ENCODE assay signal across 8 mouse cellular contexts in the genomic region with DNA sequence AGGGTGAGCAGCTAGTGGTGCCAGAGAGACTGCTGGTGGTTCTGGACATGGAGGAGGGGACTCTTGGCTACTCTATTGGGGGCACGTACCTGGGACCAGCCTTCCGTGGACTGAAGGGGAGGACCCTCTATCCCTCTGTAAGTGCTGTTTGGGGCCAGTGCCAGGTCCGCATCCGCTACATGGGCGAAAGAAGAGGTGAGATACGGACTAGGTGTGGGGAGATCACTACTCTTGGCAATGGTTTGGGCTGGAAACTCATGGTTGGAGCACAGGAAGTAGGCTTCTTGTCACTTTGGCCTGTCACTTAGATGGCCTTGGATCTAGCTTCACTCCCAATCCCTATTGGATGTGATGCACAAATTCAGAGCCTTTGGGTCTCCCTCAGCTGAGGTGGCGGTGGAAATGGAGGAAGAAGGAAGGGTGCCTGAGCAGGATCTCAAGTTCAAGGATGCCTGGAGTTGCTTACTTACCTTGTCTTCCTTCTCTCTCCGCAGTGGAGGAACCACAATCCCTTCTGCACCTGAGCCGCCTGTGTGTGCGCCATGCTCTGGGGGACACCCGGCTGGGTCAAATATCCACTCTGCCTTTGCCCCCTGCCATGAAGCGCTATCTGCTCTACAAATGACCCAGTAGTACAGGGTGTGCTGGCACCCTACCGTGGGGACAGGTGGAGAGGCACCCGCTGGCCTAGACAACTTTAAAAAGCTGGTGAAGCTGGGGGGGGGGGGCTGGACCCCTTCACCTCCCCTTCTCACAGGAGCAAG. TPM values are rescaled to one million over a fixed set of nuclear protein-coding genes. Genes with fewer than 3 reads are reported as not detected.
DNase-seq lines count a peak whose midpoint lies in the region; ATAC-seq and TF ChIP-seq lines count a peak whose summit lies in the region.

No protein-coding gene starts in this region.

- H3K9ac ChIP-seq in heart, embryonic 13.5 days: peak overlapping the region; percentile 87
- no peak overlapping the region for H3K9ac ChIP-seq in ES-E14 (ENCODE audit: insufficient read depth, low read depth, low read length, poor library complexity, severe bottlenecking)
- peak overlapping the region; percentile 72 for H3K9ac ChIP-seq in forebrain, embryonic 14.5 days (ENCODE audit: low read length)
- peak overlapping the region; percentile 87 for H3K9ac ChIP-seq in liver, embryonic 16.5 days (ENCODE audit: low read depth, low read length)

- H3K4me3 ChIP-seq in heart, embryonic 13.5 days: peak overlapping the region; percentile 70
- peak overlapping the region; percentile 77 to 80; a peak in 3 of 4 replicates for H3K4me3 ChIP-seq in ES-E14 (ENCODE audit: insufficient read depth in 1 of 2, low read depth in 1 of 2, low read length in 2 of 2, poor library complexity in 1 of 2, severe bottlenecking in 1 of 2)
- peak overlapping the region; percentile 42 for H3K4me3 ChIP-seq in forebrain, embryonic 14.5 days (ENCODE audit: low read depth, low read length)
- H3K4me3 ChIP-seq in liver, embryonic 16.5 days (ENCODE audit: low read depth, low read length): peak overlapping the region; percentile 88

- H3K36me3 ChIP-seq in heart, embryonic 13.5 days: peaks cover 31% of the 10 kb centered on the region
- H3K36me3 ChIP-seq in ES-E14 (ENCODE audit: control insufficient read depth, insufficient read depth, low read length, poor library complexity, severe bottlenecking): peaks cover 22% of the 10 kb centered on the region
- peaks cover 23% of the 10 kb centered on the region for H3K36me3 ChIP-seq in forebrain, embryonic 14.5 days (ENCODE audit: control insufficient read depth, insufficient read depth, low read length)
- H3K36me3 ChIP-seq in liver, embryonic 16.5 days (ENCODE audit: control insufficient read depth, insufficient read depth): peaks cover 12% of the 10 kb centered on the region

- peak overlapping the region; percentile 96 for H3K4me2 ChIP-seq in heart, embryonic 13.5 days
- H3K4me2 ChIP-seq in forebrain, embryonic 14.5 days (ENCODE audit: low read length): peak overlapping the region; percentile 95
- H3K4me2 ChIP-seq in liver, embryonic 16.5 days (ENCODE audit: low read depth, low read length): peak overlapping the region; percentile 99

- 42% methylated on average over 14 of the region's 14 CpGs for WGBS in heart, embryonic 13.5 days
- 34% methylated on average over 14 of the region's 14 CpGs for WGBS in forebrain, embryonic 14.5 days
- WGBS in liver, embryonic 16.5 days (ENCODE audit: insufficient replicate concordance): 44% methylated on average over 14 of the region's 14 CpGs

- no peak for ATAC-seq in heart, embryonic 13.5 days (ENCODE audit: extremely low read depth, insufficient number of reproducible peaks, low FRiP score, low TSS enrichment)
- no peak for ATAC-seq in forebrain, embryonic 14.5 days
- no peak for ATAC-seq in liver, embryonic 16.5 days (ENCODE audit: low read depth)
- ATAC-seq in megakaryocyte-erythroid progenitor cell, adult 5-6 weeks (replicated peaks; ENCODE audit: low FRiP score, low TSS enrichment, poor library complexity, severe bottlenecking): no peak

- no peak for DNase-seq in heart, postnatal 36 days
- DNase-seq in ES-E14 (ENCODE audit: low read depth, low spot score): no peak
- no peak for DNase-seq in forebrain, embryonic 14.5 days (ENCODE audit: low spot score)
- no peak for DNase-seq in thymus, postnatal 4 days
- no peak for DNase-seq in layer of hippocampus, postnatal 25 days (ENCODE audit: extremely low spot score in 1 of 2, low spot score in 1 of 2)

- H3K27me3 ChIP-seq in heart, embryonic 13.5 days (replicated peaks): no peaks in the 10 kb centered on the region
- H3K27me3 ChIP-seq in forebrain, embryonic 14.5 days (replicated peaks; ENCODE audit: control insufficient read depth, insufficient read depth, low read length): no peaks in the 10 kb centered on the region
- no peaks in the 10 kb centered on the region for H3K27me3 ChIP-seq in liver, embryonic 16.5 days (ENCODE audit: control insufficient read depth, insufficient read depth, low read depth, low read length)

- peak overlapping the region; percentile 97 for H3K27ac ChIP-seq in heart, embryonic 13.5 days (replicated peaks)
- no peak overlapping the region for H3K27ac ChIP-seq in ES-E14 (ENCODE audit: insufficient read depth, low read depth, low read length, poor library complexity, severe bottlenecking)
- H3K27ac ChIP-seq in forebrain, embryonic 14.5 days (ENCODE audit: low read depth, low read length): peak overlapping the region; percentile 39; the same call in 1 of the 2 replicates
- H3K27ac ChIP-seq in liver, embryonic 16.5 days (ENCODE audit: low read length): peak overlapping the region; percentile 93

- no peaks in the 10 kb centered on the region for H3K9me3 ChIP-seq in heart, embryonic 13.5 days
- no peaks in the 10 kb centered on the region for H3K9me3 ChIP-seq in ES-E14 (ENCODE audit: control insufficient read depth, insufficient read depth, low read depth, low read length)
- H3K9me3 ChIP-seq in forebrain, embryonic 14.5 days (replicated peaks; ENCODE audit: control insufficient read depth, low read length): no peaks in the 10 kb centered on the region
- no peaks in the 10 kb centered on the region for H3K9me3 ChIP-seq in liver, embryonic 16.5 days (replicated peaks; ENCODE audit: control insufficient read depth, low read length)

- in situ Hi-C loops in ES-E14 (cut with MboI; ENCODE audit: low sequenced_read_pairs in 2 of 2, unreplicated experiment in 2 of 2): no loop called here

- intact Hi-C loops in heart, postnatal 36 days (cut with DNase I): loop anchor here (5.0 kb wide), 1 partner anchor 108 kb away; no protein-coding TSS in a partner anchor

- peaks cover 71% of the 10 kb centered on the region for H3K4me1 ChIP-seq in heart, embryonic 13.5 days
- H3K4me1 ChIP-seq in ES-E14 (ENCODE audit: control insufficient read depth in 2 of 2, insufficient read depth in 2 of 2, low read length in 2 of 2, poor library complexity in 1 of 2): peaks cover 0 to 23% of the 10 kb centered on the region in 2 experiments; a peak in 2 of 4 replicates
- H3K4me1 ChIP-seq in forebrain, embryonic 14.5 days (ENCODE audit: control insufficient read depth, insufficient read depth, low read length): peaks cover 23% of the 10 kb centered on the region
- H3K4me1 ChIP-seq in liver, embryonic 16.5 days (ENCODE audit: control insufficient read depth, low read depth, low read length): peaks cover 63% of the 10 kb centered on the region

TF ChIP-seq in ES-E14, 5 proteins besides CTCF, POLR2A, EP300 and RAD21 (continues in another document):
- no peak for TF ChIP-seq ZNF384 (IDR thresholded peaks at IDR 0.05; ENCODE audit: low read depth, low read length)

RNA-seq across cellular contexts. Expression of a gene that starts 1.5 kb away (rescaled TPM):
- polyA plus RNA-seq in heart, embryonic 13.5 days (2015; fragmentation: Nextera tagmentation; extraction: Ambion mirVana): 8.4 and 10.9 TPM in 2 replicates
- 1 to 10 TPM; 3.6 to 4.9 TPM for total RNA-seq in heart, postnatal 36 days (2021)
- total RNA-seq in ES-E14 (2012; rRNA removed): 6.3 and 10.1 TPM in 2 replicates
- 4.7 and 5.3 TPM in 2 replicates for polyA plus RNA-seq in forebrain, embryonic 14.5 days (2014; fragmentation: Nextera tagmentation; extraction: Ambion mirVana)
- polyA plus RNA-seq in liver, embryonic 16.5 days (2015; fragmentation: Nextera tagmentation; extraction: Ambion mirVana): 8.6 and 9.1 TPM in 2 replicates
- 1.9 and 5.1 TPM in 2 replicates for total RNA-seq in megakaryocyte-erythroid progenitor cell, adult 5-6 weeks (2014; fragmentation: Nextera tagmentation)
- 4.1 and 5.5 TPM in 2 replicates for total RNA-seq in megakaryocyte-erythroid progenitor cell, adult 5-6 weeks (2017)
- 1 to 10 TPM; 4.5 to 6.0 TPM for total RNA-seq in layer of hippocampus, postnatal 25 days (2021)

RNA-seq across cellular contexts. Expression of a gene that starts 4.1 kb away (rescaled TPM):
- 1,248 and 1,451 TPM in 2 replicates for polyA plus RNA-seq in heart, embryonic 13.5 days (2015; fragmentation: Nextera tagmentation; extraction: Ambion mirVana)
- total RNA-seq in heart, postnatal 36 days (2021): 100 to 1,000 TPM; 830 to 887 TPM
- total RNA-seq in ES-E14 (2012; rRNA removed): 306 and 404 TPM in 2 replicates
- polyA plus RNA-seq in forebrain, embryonic 14.5 days (2014; fragmentation: Nextera tagmentation; extraction: Ambion mirVana): 417 and 461 TPM in 2 replicates
- polyA plus RNA-seq in liver, embryonic 16.5 days (2015; fragmentation: Nextera tagmentation; extraction: Ambion mirVana): 450 and 452 TPM in 2 replicates
- total RNA-seq in megakaryocyte-erythroid progenitor cell, adult 5-6 weeks (2014; fragmentation: Nextera tagmentation): 258 and 264 TPM in 2 replicates
- 179 and 201 TPM in 2 replicates for total RNA-seq in megakaryocyte-erythroid progenitor cell, adult 5-6 weeks (2017)
- 100 to 1,000 TPM; 685 to 811 TPM for total RNA-seq in layer of hippocampus, postnatal 25 days (2021)

RNA-seq across cellular contexts. Expression of a gene that starts 19.3 kb away (rescaled TPM):
- polyA plus RNA-seq in heart, embryonic 13.5 days (2015; fragmentation: Nextera tagmentation; extraction: Ambion mirVana): 98.3 and 101 TPM in 2 replicates
- 10 to 100 TPM; 74.0 to 85.5 TPM for total RNA-seq in heart, postnatal 36 days (2021)
- 149 and 150 TPM in 2 replicates for total RNA-seq in ES-E14 (2012; rRNA removed)
- 154 and 174 TPM in 2 replicates for polyA plus RNA-seq in forebrain, embryonic 14.5 days (2014; fragmentation: Nextera tagmentation; extraction: Ambion mirVana)
- polyA plus RNA-seq in liver, embryonic 16.5 days (2015; fragmentation: Nextera tagmentation; extraction: Ambion mirVana): 50.0 and 52.7 TPM in 2 replicates
- 85.0 and 100 TPM in 2 replicates for total RNA-seq in megakaryocyte-erythroid progenitor cell, adult 5-6 weeks (2014; fragmentation: Nextera tagmentation)
- 75.7 and 80.9 TPM in 2 replicates for total RNA-seq in megakaryocyte-erythroid progenitor cell, adult 5-6 weeks (2017)
- total RNA-seq in layer of hippocampus, postnatal 25 days (2021): 100 to 1,000 TPM; 164 to 183 TPM

RNA-seq across cellular contexts. Expression of a gene that starts 19.4 kb away (rescaled TPM):
- 123 and 132 TPM in 2 replicates for polyA plus RNA-seq in heart, embryonic 13.5 days (2015; fragmentation: Nextera tagmentation; extraction: Ambion mirVana)
- total RNA-seq in heart, postnatal 36 days (2021): under 1 TPM; 0.49 to 0.83 TPM
- 128 and 137 TPM in 2 replicates for total RNA-seq in ES-E14 (2012; rRNA removed)
- polyA plus RNA-seq in forebrain, embryonic 14.5 days (2014; fragmentation: Nextera tagmentation; extraction: Ambion mirVana): 107 and 139 TPM in 2 replicates
- 171 and 180 TPM in 2 replicates for polyA plus RNA-seq in liver, embryonic 16.5 days (2015; fragmentation: Nextera tagmentation; extraction: Ambion mirVana)
- total RNA-seq in megakaryocyte-erythroid progenitor cell, adult 5-6 weeks (2014; fragmentation: Nextera tagmentation): 100 and 181 TPM in 2 replicates
- total RNA-seq in megakaryocyte-erythroid progenitor cell, adult 5-6 weeks (2017): 90.3 and 111 TPM in 2 replicates
- total RNA-seq in layer of hippocampus, postnatal 25 days (2021): 1 to 10 TPM; 1.1 to 1.2 TPM

RNA-seq across cellular contexts. Expression of a gene that starts 30.1 kb away (rescaled TPM):
- 7.8 and 11.7 TPM in 2 replicates for polyA plus RNA-seq in heart, embryonic 13.5 days (2015; fragmentation: Nextera tagmentation; extraction: Ambion mirVana)
- 1 to 10 TPM; 5.1 to 5.9 TPM for total RNA-seq in heart, postnatal 36 days (2021)
- total RNA-seq in ES-E14 (2012; rRNA removed): 0.32 TPM in 1 of 2 replicates, not detected in the other
- polyA plus RNA-seq in forebrain, embryonic 14.5 days (2014; fragmentation: Nextera tagmentation; extraction: Ambion mirVana): 0.54 and 0.89 TPM in 2 replicates
- 0.13 and 0.31 TPM in 2 replicates for polyA plus RNA-seq in liver, embryonic 16.5 days (2015; fragmentation: Nextera tagmentation; extraction: Ambion mirVana)
- total RNA-seq in megakaryocyte-erythroid progenitor cell, adult 5-6 weeks (2014; fragmentation: Nextera tagmentation): not detected in 2 replicates
- total RNA-seq in megakaryocyte-erythroid progenitor cell, adult 5-6 weeks (2017): not detected in 2 replicates
- under 1 TPM in 1 of 2 experiments, not detected in 1; 0.26 TPM for total RNA-seq in layer of hippocampus, postnatal 25 days (2021)
